Mouse (Mus musculus) G1E (cell line): ENCODE results near the gene Vstm4.

Source experiments
- CTCF ChIP-seq: IDR thresholded peaks from 2 replicates; pipeline ENCODE4 v1.5.1; 2012; ENCODE audit warnings: low read depth, low read length, inconsistent platforms, mixed read lengths
- GATA1 ChIP-seq: IDR thresholded peaks from 2 replicates; pipeline ENCODE4 v1.6.1; 2012; ENCODE audit warnings: borderline replicate concordance, low read length, inconsistent platforms, mixed read lengths
- GATA2 ChIP-seq: IDR thresholded peaks from 2 replicates; pipeline ENCODE4 v1.6.1; 2012; ENCODE audit warnings: low read depth, low read length, inconsistent platforms, borderline replicate concordance
- POLR2AphosphoS5 ChIP-seq: IDR thresholded peaks from 2 replicates; pipeline ENCODE4 v1.6.1; 2012; ENCODE audit warnings: low read depth, low read length, inconsistent platforms; ENCODE audit not compliant: insufficient replicate concordance
- TAL1 ChIP-seq: conservative IDR thresholded peaks from 2 replicates; pipeline ENCODE4 v1.6.1; 2012; ENCODE audit warnings: low read depth, low read length, inconsistent platforms, mixed read lengths

DNA sequence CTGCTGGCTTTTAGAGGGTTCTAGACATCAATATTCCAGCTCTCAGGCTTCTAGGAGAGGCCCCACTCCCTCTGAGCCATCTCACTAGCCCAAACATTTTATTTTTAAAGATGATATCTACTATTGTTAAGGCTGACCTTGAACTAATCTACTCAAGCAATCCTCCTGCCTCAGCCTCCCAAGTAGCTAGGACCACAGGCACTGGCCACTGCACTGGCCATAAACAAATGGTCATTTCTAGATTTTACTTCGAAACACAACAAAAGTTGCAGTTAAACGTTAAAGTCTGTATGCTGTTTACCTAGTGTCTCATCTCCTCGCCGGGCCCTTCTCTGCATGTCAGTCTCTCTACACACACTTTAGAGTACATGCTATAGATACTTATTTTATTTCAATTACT lies 2.5 kb upstream of the Vstm4 start:
- no peak for TF ChIP-seq GATA1
- TF ChIP-seq CTCF = no peak
- no peak for TF ChIP-seq TAL1
- TF ChIP-seq POLR2AphosphoS5 = no peak
- no peak for TF ChIP-seq GATA2
